Mouse (Mus musculus): ENCODE measurements around the gene Sptbn4. TPM values are rescaled to one million over a fixed set of nuclear protein-coding genes. Genes with fewer than 3 reads are reported as not detected.
A peak's percentile ranks its signal among the peaks of the same experiment; 100 is the strongest.

Sptbn4 gene
- total RNA-seq, 2 experiments from 2014 or later: 147 TPM

DNA sequence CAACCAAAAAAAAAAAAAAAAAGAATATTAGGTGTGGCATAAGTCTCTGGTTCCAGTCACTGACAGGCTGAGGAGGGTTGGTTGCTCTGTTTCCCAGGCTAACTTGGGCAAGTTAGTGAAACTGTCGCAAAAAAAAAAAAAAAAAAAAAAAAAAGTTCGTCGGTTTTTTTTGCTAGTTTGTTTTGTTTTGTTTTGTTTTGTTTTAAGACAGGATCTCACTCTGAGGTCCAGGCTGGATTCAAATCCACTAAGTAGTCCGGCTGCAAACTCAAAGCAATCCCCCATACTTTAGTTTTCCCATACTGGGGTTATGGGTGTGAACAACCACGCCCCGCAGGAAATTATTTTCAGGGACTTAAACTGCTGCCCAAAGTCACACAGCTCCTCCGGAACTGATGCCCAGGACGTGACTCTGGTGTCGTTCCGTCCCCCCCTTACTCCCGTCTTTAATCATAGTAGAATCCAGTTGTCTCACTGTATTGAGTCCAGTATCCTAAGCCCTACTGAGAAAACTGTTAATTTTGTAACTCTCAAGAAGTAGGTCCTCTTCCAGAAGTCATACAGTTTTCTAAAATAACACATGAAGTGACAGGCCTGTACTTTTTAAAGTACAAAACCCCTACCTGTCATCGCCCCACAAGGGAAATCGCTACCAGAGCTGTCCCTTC lies 38.8 kb upstream of the Sptbn4 start:
- DNase-seq (ENCODE audit: low spot score in 2 of 2): no peak
- TF ChIP-seq CTCF (conservative IDR thresholded peaks at IDR 0.05): no peak
- peak overlapping the region; percentile 99 for H3K27ac ChIP-seq
- H3K4me3 ChIP-seq: peak overlapping the region; percentile 81

DNA sequence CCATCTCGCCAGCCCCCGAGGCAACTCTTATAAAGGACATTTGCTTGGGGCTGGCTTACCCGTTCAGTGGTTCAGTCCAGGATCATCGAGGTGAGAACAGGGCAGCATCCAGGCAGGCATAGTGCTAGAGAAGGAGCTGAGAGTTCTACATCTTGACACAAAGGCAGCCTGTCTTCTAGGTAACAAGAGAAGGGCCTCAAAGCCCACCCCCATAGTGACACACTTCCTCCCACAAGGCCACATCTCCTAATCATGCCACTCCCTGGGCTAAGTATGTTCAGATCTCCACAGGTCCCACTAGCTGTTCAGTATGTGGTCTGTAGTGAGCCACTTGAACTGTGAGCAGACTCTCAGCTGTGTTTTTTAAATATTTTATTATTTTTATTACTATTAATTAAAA lies 36.4 kb upstream of the Sptbn4 start:
- DNase-seq (ENCODE audit: low spot score in 2 of 2): no peak
- Histone ChIP-seq H3K27ac (no peak overlapping the region), H3K4me3 (no peak overlapping the region)
- no peak for TF ChIP-seq CTCF (conservative IDR thresholded peaks at IDR 0.05)

DNA sequence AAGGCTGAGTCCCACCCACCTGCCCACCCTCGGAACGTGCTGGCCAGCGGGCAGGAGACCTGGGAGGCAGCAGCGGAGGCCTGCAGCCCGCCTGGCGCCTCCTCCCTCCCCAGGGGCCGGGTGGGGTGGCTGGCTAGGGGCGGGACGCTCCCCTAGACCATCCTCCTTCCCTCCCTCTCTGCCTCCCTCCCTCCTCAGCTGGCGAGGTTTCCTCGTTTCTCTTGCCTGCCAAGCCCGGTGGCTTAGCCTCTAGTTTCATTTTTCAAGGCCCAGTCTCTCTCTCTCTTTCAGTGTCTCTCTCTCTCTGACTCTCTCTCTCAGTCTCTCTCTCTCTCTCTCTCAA lies 34.1 kb upstream of the Sptbn4 start:
- Histone ChIP-seq H3K4me3 (peak overlapping the region; percentile 56), H3K27ac (peak overlapping the region; percentile 78)
- DNase-seq (ENCODE audit: low spot score in 2 of 2): peak; percentile 72 to 75
- no peak for TF ChIP-seq CTCF (conservative IDR thresholded peaks at IDR 0.05)

DNA sequence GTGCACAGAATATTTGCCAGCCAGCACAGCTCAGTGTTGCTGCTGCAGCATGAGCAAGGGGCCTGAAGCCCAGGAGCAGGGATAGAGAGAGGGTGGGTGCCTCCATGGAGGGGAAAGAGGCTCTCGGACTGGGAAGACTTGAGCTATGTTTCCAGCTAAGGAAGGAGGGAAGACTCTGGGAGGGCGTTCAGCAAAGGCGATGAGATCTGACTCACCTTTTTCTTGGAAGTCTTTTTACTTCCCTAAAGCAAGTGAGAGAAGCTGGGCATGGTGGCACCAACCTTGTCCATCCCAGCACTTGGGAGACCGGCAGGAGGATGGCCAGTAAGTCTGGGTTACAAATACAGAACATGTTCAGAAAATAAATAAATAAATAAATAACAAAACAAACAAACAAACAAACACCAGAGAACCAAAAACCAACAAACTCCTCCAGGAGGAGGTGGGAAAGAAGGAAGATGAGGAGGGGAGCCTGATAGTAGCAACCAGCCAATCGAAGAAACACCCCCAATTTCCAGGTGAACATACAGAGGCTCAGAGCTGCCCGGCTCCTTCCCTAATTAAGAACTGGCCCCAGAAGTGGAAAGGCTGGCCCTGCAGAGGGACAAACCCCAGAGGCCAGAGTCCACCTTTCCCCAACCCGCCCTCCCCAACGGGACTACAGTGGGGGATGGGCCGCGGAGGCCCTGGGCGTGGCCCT lies 33.6 kb upstream of the Sptbn4 start:
- H3K4me3 ChIP-seq: peak overlapping the region; percentile 56
- DNase-seq (ENCODE audit: low spot score in 2 of 2): no peak
- no peak for TF ChIP-seq CTCF (conservative IDR thresholded peaks at IDR 0.05)
- peak overlapping the region; percentile 78 for H3K27ac ChIP-seq

DNA sequence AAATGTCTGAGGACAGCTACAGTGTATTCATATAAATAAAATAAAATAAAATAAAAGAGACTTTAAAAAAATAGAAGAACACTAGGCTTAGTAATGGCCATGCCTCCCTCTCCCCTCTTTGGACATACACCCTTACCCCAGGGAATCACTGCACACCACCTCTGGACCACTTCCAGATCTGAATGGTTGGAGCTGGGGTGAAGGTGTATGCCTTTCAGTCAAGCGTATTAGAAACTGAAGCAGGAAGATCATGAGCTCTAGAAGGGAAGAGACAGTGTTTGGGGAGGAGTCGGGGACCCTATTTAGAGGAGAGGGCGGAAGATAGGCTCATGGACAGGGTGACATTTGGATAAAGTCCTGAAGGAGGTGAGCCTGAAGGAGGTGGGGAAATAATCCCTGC lies 33.0 kb upstream of the Sptbn4 start:
- no peak overlapping the region for H3K4me3 ChIP-seq
- no peak for DNase-seq (ENCODE audit: low spot score in 2 of 2)
- TF ChIP-seq CTCF (conservative IDR thresholded peaks at IDR 0.05): no peak
- H3K27ac ChIP-seq: peak overlapping the region; percentile 78; the same call in 1 of the 2 replicates

DNA sequence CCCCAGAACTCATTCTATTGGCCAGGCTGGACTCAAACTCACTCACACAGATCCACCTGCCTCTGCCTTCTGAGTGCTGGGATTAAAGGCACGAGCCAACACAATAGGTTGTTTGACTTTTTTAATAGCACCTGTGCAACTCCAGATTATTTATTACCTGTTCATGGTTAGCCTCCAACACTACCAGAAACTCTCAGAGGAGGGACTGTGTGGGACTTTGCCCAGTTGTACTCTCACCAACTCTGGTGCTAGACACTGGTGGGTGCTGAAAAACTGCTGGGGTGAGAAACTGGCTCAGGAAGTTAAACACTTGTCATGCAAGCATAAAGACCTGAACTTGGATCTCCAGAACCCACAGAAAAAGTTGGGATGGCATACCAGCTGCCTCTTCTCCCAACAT lies 32.3 kb upstream of the Sptbn4 start:
- H3K4me3 ChIP-seq: no peak overlapping the region
- TF ChIP-seq CTCF (conservative IDR thresholded peaks at IDR 0.05): no peak
- no peak for DNase-seq (ENCODE audit: low spot score in 2 of 2)

DNA sequence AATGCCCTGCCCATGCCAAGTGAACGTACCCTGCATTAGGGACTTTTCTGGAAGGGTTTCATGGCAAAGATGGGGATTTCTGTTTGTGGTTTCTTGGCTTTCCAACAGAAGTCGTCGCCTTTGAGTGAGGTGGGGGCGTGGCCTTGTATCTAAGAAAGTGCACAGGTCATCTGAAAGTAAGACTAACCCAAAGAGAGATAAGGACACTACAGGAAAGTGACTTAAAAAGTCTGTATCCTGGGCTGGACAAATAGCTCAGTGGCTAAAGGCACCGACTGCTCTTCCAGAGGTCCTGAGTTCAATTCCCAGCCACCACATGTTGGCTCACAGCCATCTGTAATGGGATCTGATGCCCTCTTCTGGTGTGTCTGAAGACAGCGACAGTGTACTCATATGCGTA lies 31.1 kb upstream of the Sptbn4 start:
- no peak for DNase-seq (ENCODE audit: low spot score in 2 of 2)
- Histone ChIP-seq H3K4me3 (no peak overlapping the region), H3K27ac (no peak overlapping the region)
- TF ChIP-seq CTCF (conservative IDR thresholded peaks at IDR 0.05): no peak; the same call in 1 of the 2 replicates

More for the DNA sequence above, 32.3 kb upstream of the Sptbn4 start:
- H3K27ac ChIP-seq: no peak overlapping the region

DNA sequence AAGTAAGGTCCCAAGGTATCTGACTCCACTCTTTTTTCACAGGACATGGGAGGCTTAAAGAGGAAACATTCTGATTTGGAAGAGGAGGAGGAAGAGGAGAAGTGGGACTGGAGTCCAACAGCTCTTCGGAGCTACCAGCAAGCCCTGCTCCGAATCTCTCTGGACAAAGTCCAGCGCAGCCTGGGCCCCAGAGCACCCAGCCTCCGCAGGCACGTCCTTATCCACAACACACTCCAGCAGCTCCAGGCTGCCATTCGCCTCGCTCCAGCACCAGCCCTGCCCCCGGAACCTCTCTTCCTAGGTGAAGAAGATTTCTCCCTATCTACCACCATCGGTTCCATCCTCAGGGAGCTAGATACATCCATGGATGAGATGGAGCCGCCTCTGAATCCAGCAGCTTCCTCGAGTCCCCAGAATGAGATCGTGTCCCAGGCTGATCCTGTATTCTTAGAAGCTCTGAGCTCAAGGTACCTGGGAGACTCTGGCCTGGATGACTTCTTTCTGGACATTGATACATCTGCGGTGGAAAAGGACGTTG lies 28.7 kb upstream of the Sptbn4 start:
- H3K27ac ChIP-seq: no peak overlapping the region
- H3K4me3 ChIP-seq: no peak overlapping the region
- DNase-seq (ENCODE audit: low spot score in 2 of 2): no peak
- no peak for TF ChIP-seq CTCF (conservative IDR thresholded peaks at IDR 0.05)

DNA sequence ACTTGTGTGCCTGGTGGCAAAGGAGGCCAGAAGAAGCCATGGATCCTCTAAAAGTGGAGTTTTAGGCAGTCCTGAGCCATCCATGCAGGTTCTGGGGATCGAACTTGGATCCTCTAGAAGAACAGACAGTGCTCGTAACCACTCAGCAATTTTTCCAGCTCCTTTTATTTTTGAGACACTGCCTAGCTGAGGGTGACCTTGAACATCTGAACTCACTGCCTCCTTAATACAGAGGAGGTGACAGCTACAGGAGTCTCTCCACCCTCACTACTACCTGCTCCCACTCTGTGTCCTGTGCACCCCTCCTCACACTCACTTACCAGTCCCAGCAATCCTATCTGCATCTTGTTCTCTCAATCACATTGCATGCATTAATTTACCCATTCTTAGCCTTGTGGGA lies 28.1 kb upstream of the Sptbn4 start:
- H3K4me3 ChIP-seq: no peak overlapping the region
- no peak for DNase-seq (ENCODE audit: low spot score in 2 of 2)
- H3K27ac ChIP-seq: no peak overlapping the region
- no peak for TF ChIP-seq CTCF (conservative IDR thresholded peaks at IDR 0.05)

DNA sequence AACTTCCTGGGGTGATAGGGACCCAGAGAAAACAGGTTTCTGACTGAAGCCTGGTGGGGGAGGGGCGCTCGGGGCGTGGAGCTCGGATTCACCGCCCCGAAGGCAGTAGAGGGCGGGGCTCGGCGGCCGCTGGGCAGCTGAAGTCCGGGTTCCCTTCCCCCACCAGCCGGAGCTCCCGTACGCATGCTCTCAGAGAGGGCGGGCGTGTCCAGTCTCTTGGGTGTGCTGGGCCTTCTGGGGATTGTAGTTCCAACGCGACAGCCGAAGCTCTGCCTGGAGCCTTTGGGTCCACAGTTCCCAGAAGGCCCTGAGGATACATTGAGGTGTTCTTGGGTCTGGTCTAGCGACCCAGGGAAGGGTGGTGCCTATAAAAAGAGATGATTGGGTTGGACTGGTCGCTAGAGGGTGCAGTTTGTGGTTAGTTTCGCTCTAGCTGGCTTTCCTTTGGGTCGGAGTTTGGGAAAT lies 27.0 kb upstream of the Sptbn4 start:
- H3K4me3 ChIP-seq: peak overlapping the region; percentile 69
- DNase-seq (ENCODE audit: low spot score in 2 of 2): peak; percentile 93 to 98
- H3K27ac ChIP-seq: peak overlapping the region; percentile 88
- peak; percentile 76 for TF ChIP-seq CTCF (conservative IDR thresholded peaks at IDR 0.05)

DNA sequence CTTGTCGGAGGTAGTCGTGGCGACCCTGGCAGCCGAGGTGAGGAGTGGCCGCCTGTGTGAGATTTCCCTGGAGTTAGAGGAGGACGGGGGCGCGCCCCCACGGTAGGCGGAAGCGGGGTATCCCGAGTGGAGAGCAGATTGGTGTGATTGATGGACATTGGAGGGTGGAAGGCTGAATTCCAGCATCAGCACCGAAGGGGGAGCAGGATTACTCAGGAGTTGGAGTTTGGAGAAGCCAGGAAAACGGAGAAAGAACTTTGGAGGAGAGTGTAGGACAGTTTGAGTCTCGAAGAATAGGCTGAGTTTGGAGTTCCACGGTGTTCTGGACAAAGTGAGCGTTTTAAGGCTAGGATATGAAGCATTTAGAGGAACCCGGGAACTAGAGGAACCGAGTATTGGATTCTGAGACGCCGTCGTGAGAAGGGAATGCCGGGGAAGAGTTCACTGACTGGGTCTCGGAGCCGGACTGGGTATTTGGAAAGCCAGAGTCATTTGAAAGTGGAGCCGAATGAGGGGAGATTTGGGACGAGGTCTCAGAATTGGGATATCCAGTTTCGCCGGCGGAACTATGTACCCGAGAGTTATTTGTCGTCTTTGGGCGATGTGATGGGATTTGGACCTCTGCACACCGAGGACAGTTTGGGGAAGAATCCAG lies 26.5 kb upstream of the Sptbn4 start:
- DNase-seq (ENCODE audit: low spot score in 2 of 2): no peak
- TF ChIP-seq CTCF (conservative IDR thresholded peaks at IDR 0.05): 0 out of 2 replicates have a peak, but pooled peaks have one; percentile 1
- H3K4me3 ChIP-seq: peak overlapping the region; percentile 69
- H3K27ac ChIP-seq: peak overlapping the region; percentile 88

DNA sequence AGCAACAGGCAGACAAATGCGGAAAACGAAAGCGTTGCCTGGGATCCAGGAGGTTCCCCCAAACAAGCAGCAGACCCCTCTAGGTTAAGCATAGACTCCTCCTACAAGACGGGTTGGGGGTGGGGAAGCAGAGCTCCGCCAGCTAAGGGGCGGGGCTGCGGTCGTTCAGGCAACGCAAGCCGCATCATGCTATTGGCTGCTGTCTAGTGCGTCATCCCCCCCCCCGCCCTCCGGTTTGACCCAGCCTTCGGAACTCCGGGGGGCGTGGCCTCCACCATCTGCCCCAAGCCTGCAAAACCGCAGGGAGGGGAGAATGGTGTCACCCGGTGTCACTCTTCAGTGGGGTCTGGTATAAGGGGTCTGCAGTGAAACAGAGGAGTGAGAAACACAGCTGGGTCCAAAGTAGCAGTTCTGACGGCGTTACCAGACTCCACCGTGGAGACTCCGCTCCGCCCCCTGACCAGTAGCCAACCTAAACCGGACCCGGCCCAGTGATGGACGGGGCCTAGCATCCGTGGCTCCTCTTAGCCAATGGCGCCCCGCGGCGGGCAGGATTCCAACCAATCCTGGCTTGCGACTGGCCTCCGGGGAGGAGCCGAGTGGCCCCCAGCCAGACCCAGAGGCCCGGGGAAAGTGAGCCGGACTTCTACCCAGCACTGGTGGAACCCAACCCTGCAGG lies 25.8 kb upstream of the Sptbn4 start, which contains the start of gene Sertad3:
TSS of gene Sertad3 (plus strand) at position 613 of the 679 bp plus-strand sequence.
- H3K27ac ChIP-seq: peak within 1 kb of the TSS; percentile 88
- peak within 1 kb of the TSS; percentile 69 for H3K4me3 ChIP-seq
- DNase-seq (ENCODE audit: low spot score in 2 of 2): peak; percentile 96 to 97
- no peak; the same call in 1 of the 2 replicates for TF ChIP-seq CTCF (conservative IDR thresholded peaks at IDR 0.05)

Measured in layer of hippocampus, adult 2 months (tissue).